Mouse (Mus musculus) MEL (cell line): ENCODE measurements around the gene Samd5. TPM values are rescaled to one million over a fixed set of nuclear protein-coding genes. Genes with fewer than 3 reads are reported as not detected.

Experiments
- DNase-seq: peaks from one replicate; pipeline ENCODE4 v3.0.0; 2011; ENCODE audit warnings: low read depth, low spot score
- H3K27ac ChIP-seq: 2 replicates; pipeline ENCODE4 v1.5.1; 2012; ENCODE audit warnings: low read depth, mild to moderate bottlenecking, control low read depth, low read length, moderate library complexity; ENCODE audit not compliant: control insufficient read depth
- H3K27me3 ChIP-seq, 2 experiments: fragments of 150-350 bp in 1 of 2; sonication (generic) in 1 of 2; 2 replicates each; pipeline ENCODE4 v1.6.1; 2012; ENCODE audit warnings: low read length in 2 of 2, mild to moderate bottlenecking in 2 of 2, improper control_type of control experiment in 1 of 2, moderate library complexity in 1 of 2; ENCODE audit not compliant: insufficient read depth in 2 of 2, control insufficient read depth in 1 of 2
- H3K36me3 ChIP-seq, 2 experiments: 2 replicates each; pipeline ENCODE4 v1.6.1; 2012 to 2014; ENCODE audit warnings: low read length in 2 of 2, improper control_type of control experiment in 1 of 2, inconsistent platforms in 1 of 2, mild to moderate bottlenecking in 1 of 2; ENCODE audit not compliant: insufficient read depth in 2 of 2, control insufficient read depth in 1 of 2
- H3K4me1 ChIP-seq, 2 experiments: fragments of 150-350 bp in 1 of 2; sonication (generic) in 1 of 2; 2 replicates each; pipeline ENCODE4 v1.6.1; 2012; ENCODE audit warnings: low read length in 2 of 2, improper control_type of control experiment in 1 of 2, mild to moderate bottlenecking in 1 of 2; ENCODE audit not compliant: insufficient read depth in 2 of 2, control insufficient read depth in 1 of 2
- H3K4me3 ChIP-seq, 2 experiments: fragments of 150-350 bp in 1 of 2; sonication (generic) in 1 of 2; 2 replicates each; pipeline ENCODE4 v1.5.1; 2012; ENCODE audit warnings: low read depth in 2 of 2, low read length in 2 of 2, mild to moderate bottlenecking in 2 of 2, moderate library complexity in 2 of 2, control low read depth in 1 of 2, improper control_type of control experiment in 1 of 2; ENCODE audit not compliant: control insufficient read depth in 1 of 2, insufficient read depth in 1 of 2
- H3K79me2 ChIP-seq: 2 replicates; pipeline ENCODE4 v1.6.1; 2012; ENCODE audit warnings: mild to moderate bottlenecking, low read length, moderate library complexity; ENCODE audit not compliant: control insufficient read depth, poor library complexity, insufficient read depth
- H3K9ac ChIP-seq: 2 replicates; pipeline ENCODE4 v1.6.1; 2012; ENCODE audit warnings: low read depth, mild to moderate bottlenecking, control low read depth, low read length, moderate library complexity; ENCODE audit not compliant: control insufficient read depth, poor library complexity, severe bottlenecking
- H3K9me3 ChIP-seq: fragments of 150-350 bp; sonication (generic); replicated peaks from 2 replicates; pipeline ENCODE4 v1.6.1; 2012; ENCODE audit warnings: mild to moderate bottlenecking, low read length, improper control_type of control experiment, moderate library complexity; ENCODE audit not compliant: insufficient read depth
- CTCF ChIP-seq, 3 experiments: IDR thresholded peaks in 2 of 3; conservative IDR thresholded peaks in 1 of 3; 2 replicates each; pipeline ENCODE4 v1.5.1; 2011 to 2012; ENCODE audit warnings: low read length in 3 of 3, low read depth in 2 of 3, mild to moderate bottlenecking in 2 of 3, improper control_type of control experiment in 1 of 3, inconsistent platforms in 1 of 3, mixed read lengths in 1 of 3, moderate library complexity in 1 of 3; ENCODE audit not compliant: control insufficient read depth in 1 of 3, insufficient read depth in 1 of 3, poor library complexity in 1 of 3, severe bottlenecking in 1 of 3
- ELF1 ChIP-seq: IDR thresholded peaks from 2 replicates; pipeline ENCODE4 v1.6.1; 2014; ENCODE audit warnings: low read depth, mild to moderate bottlenecking, inconsistent platforms, low read length, improper control_type of control experiment, moderate library complexity
- EP300 ChIP-seq, 2 experiments: IDR thresholded peaks; 2 replicates each; pipeline ENCODE4 v1.6.1; 2011; ENCODE audit warnings: improper control_type of control experiment in 2 of 2, low read length in 2 of 2, low read depth in 1 of 2, mild to moderate bottlenecking in 1 of 2
- JUND ChIP-seq: IDR thresholded peaks from 2 replicates; pipeline ENCODE4 v1.6.1; 2011; ENCODE audit warnings: low read depth, mild to moderate bottlenecking, improper control_type of control experiment, low read length
- KAT2A ChIP-seq: conservative IDR thresholded peaks from 2 replicates; pipeline ENCODE4 v1.6.1; 2012; ENCODE audit warnings: low read depth, low read length, improper control_type of control experiment, inconsistent platforms
- MAFK ChIP-seq: IDR thresholded peaks from 2 replicates; pipeline ENCODE4 v1.6.1; 2011; ENCODE audit warnings: low read depth, mild to moderate bottlenecking, low read length, improper control_type of control experiment, borderline replicate concordance
- MAX ChIP-seq: IDR thresholded peaks from 2 replicates; pipeline ENCODE4 v1.6.1; 2011; ENCODE audit warnings: low read length, improper control_type of control experiment
- MAZ ChIP-seq: IDR thresholded peaks from 2 replicates; pipeline ENCODE4 v1.6.1; 2012; ENCODE audit warnings: low read depth, mild to moderate bottlenecking, inconsistent platforms, low read length, improper control_type of control experiment
- MYB ChIP-seq: IDR thresholded peaks from 2 replicates; pipeline ENCODE4 v1.6.1; 2011; ENCODE audit warnings: mild to moderate bottlenecking, low read depth, low read length, improper control_type of control experiment
- NELFE ChIP-seq: IDR thresholded peaks from 2 replicates; pipeline ENCODE4 v1.6.1; 2011; ENCODE audit warnings: low read depth, low read length, improper control_type of control experiment
- NRF1 ChIP-seq: IDR thresholded peaks from 2 replicates; pipeline ENCODE4 v1.6.1; 2014; ENCODE audit warnings: low read depth, mild to moderate bottlenecking, inconsistent platforms, low read length, improper control_type of control experiment, moderate library complexity; ENCODE audit not compliant: poor library complexity, insufficient read depth, severe bottlenecking
- POLR2A ChIP-seq, 2 experiments: IDR thresholded peaks; 2 replicates each; pipeline ENCODE4 v1.6.1; 2011 to 2012; ENCODE audit warnings: low read length in 2 of 2, mild to moderate bottlenecking in 2 of 2, control low read depth in 1 of 2, improper control_type of control experiment in 1 of 2, low read depth in 1 of 2, moderate library complexity in 1 of 2; ENCODE audit not compliant: control insufficient read depth in 1 of 2, insufficient read depth in 1 of 2, poor library complexity in 1 of 2
- POLR2AphosphoS5 ChIP-seq: IDR thresholded peaks from 2 replicates; pipeline ENCODE4 v1.6.1; 2012; ENCODE audit warnings: low read depth, borderline replicate concordance, mild to moderate bottlenecking, inconsistent platforms, low read length, moderate library complexity, mixed read lengths
- RAD21 ChIP-seq: IDR thresholded peaks from 2 replicates; pipeline ENCODE4 v1.6.1; 2011; ENCODE audit warnings: mild to moderate bottlenecking, low read depth, low read length, improper control_type of control experiment
- RCOR1 ChIP-seq: IDR thresholded peaks from 2 replicates; pipeline ENCODE4 v1.6.1; 2012; ENCODE audit warnings: low read depth, mild to moderate bottlenecking, inconsistent platforms, low read length, improper control_type of control experiment
- SMC3 ChIP-seq: IDR thresholded peaks from 2 replicates; pipeline ENCODE4 v1.6.1; 2011; ENCODE audit warnings: low read depth, low read length, improper control_type of control experiment
- ZNF384 ChIP-seq: IDR thresholded peaks from 2 replicates; pipeline ENCODE4 v1.6.1; 2012; ENCODE audit warnings: low read depth, mild to moderate bottlenecking, inconsistent platforms, low read length, improper control_type of control experiment
- polyA plus RNA-seq, 2 experiments: library from polyadenylated mRNA; stranded (reverse) in 1 of 2; unstranded in 1 of 2; fragments of >175 nt in 1 of 2; fragments of >200 nt in 1 of 2; gene quantifications; 2 replicates each; pipeline versions ENCODE4 v1.2.1 to v1.2.4; 2012; ENCODE audit warnings: low replicate concordance in 2 of 2, low read depth in 1 of 2; ENCODE audit not compliant: insufficient read length in 2 of 2, insufficient read depth in 1 of 2, missing spikeins in 1 of 2
- total RNA-seq: library from RNA; depleted of rRNA; stranded (reverse); fragments of 300-350 nt; gene quantifications from 2 replicates; pipeline ENCODE4 v1.2.3, GENCODE M21; 2012

The Samd5 gene
- total and polyA plus RNA-seq, 3 experiments, result 0.01 TPM; not detected in 2

DNA sequence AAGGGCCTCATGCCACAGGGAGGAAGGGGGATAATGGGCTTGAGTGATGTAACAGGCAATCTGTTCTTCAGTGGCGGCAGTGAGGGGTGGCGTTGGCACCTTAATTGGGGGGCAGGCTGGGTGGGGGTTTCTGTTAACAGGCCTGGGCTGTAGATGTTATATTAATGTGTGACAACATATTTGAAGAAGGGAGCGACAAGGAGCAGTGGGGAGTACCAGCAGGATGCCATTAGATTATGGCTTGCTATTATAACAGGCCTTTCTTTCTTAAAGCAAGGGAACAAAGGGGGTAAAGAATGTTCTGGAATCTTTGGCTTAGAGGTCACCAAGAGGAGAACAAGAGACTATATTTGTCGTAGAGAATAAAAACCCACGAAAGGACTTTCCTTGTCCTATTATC is 4.9 kb upstream of the Samd5 start:
- Histone ChIP-seq H3K27me3 (no peaks in the 10 kb centered on the region), H3K79me2 (no peaks in the 10 kb centered on the region), H3K4me1 (no peaks in the 10 kb centered on the region), H3K4me3 (no peak overlapping the region), H3K9me3 (no peaks in the 10 kb centered on the region), H3K9ac (no peak overlapping the region), H3K27ac (no peak overlapping the region), H3K36me3 (no peaks in the 10 kb centered on the region)
- TF ChIP-seq JUND (no peak), MAX (no peak), RCOR1 (no peak), MAZ (no peak), MYB (no peak), ZNF384 (no peak), NELFE (no peak), ELF1 (no peak), POLR2A (IDR thresholded peaks at IDR 0.05; ENCODE audit: control insufficient read depth in 1 of 2, insufficient read depth in 1 of 2, low read depth in 1 of 2, low read length in 2 of 2, poor library complexity in 1 of 2) (no peak), MAFK (no peak), EP300 (IDR thresholded peaks at IDR 0.05; ENCODE audit: low read depth in 1 of 2, low read length in 2 of 2) (no peak)
- DNase-seq, result no peak

GRCm38 (mm10) chr10:9678071-9678470 is 3.1 kb upstream of the Samd5 start:
- no peak overlapping the region for H3K27ac ChIP-seq
- no peaks in the 10 kb centered on the region for H3K79me2 ChIP-seq
- no peaks in the 10 kb centered on the region for H3K27me3 ChIP-seq
- no peak overlapping the region for H3K9ac ChIP-seq
- no peaks in the 10 kb centered on the region for H3K36me3 ChIP-seq
- no peaks in the 10 kb centered on the region for H3K9me3 ChIP-seq
- H3K4me1 ChIP-seq, result no peaks in the 10 kb centered on the region
- no peak for DNase-seq
- H3K4me3 ChIP-seq, result no peak overlapping the region
- TF ChIP-seq POLR2AphosphoS5 (no peak), MAZ (no peak), POLR2A (IDR thresholded peaks at IDR 0.05; ENCODE audit: control insufficient read depth in 1 of 2, insufficient read depth in 1 of 2, low read depth in 1 of 2, low read length in 2 of 2, poor library complexity in 1 of 2) (no peak)

- Histone ChIP-seq H3K27me3 (no peaks in the 10 kb centered on the region), H3K36me3 (no peaks in the 10 kb centered on the region), H3K79me2 (no peaks in the 10 kb centered on the region), H3K4me1 (no peaks in the 10 kb centered on the region), H3K27ac (no peak overlapping the region), H3K9ac (no peak overlapping the region), H3K9me3 (no peaks in the 10 kb centered on the region), H3K4me3 (no peak overlapping the region)
- DNase-seq, result peak; percentile 17
- TF ChIP-seq NRF1 (no peak), CTCF (IDR thresholded peaks at IDR 0.05 in 2 of 3, conservative IDR thresholded peaks at IDR 0.05 in 1 of 3; ENCODE audit: control insufficient read depth in 1 of 3, insufficient read depth in 1 of 3, low read depth in 2 of 3, low read length in 3 of 3, poor library complexity in 1 of 3, severe bottlenecking in 1 of 3) (peak; percentile 12 to 48 (median 38); a peak in 4 of 6 replicates), SMC3 (peak; percentile 26; the same call in 1 of the 2 replicates), EP300 (IDR thresholded peaks at IDR 0.05; ENCODE audit: low read depth in 1 of 2, low read length in 2 of 2) (no peak), RAD21 (peak; percentile 39), KAT2A (no peak), MYB (no peak), RCOR1 (no peak), ZNF384 (no peak)
Measured at GRCm38 (mm10) chr10:9676886-9677285, 1.9 kb upstream of the Samd5 start.
